Mouse (Mus musculus) MEL-GATA-1-ER (cell line): ENCODE data around the gene Spc24.
"Not testable (repeated sequence)": the region's sequence is repeated elsewhere in the genome, so short reads cannot be mapped to it uniquely, and the experiment has no call there.

Experiments
- DNase-seq: peaks from one replicate; pipeline ENCODE4 v3.0.0-alpha.2; 2012; ENCODE audit warnings: low read depth; ENCODE audit errors: extremely low read depth

The Spc24 gene

GRCm38 (mm10) chr9:21784517-21785307 is 24.6 kb upstream of the Spc24 start:
- no peak for DNase-seq

GRCm38 (mm10) chr9:21781657-21782468 is 21.8 kb upstream of the Spc24 start:
- DNase-seq: no peak

GRCm38 (mm10) chr9:21777726-21778125 is 17.6 kb upstream of the Spc24 start:
- DNase-seq: no peak

GRCm38 (mm10) chr9:21774353-21774752 is 14.2 kb upstream of the Spc24 start:
- no peak for DNase-seq

GRCm38 (mm10) chr9:21773396-21773795 is 13.3 kb upstream of the Spc24 start:
- DNase-seq: not testable (repeated sequence)

GRCm38 (mm10) chr9:21769558-21770183 is 9.6 kb upstream of the Spc24 start:
- DNase-seq: no peak

- no peak for DNase-seq
Observed at GRCm38 (mm10) chr9:21768511-21769411, 8.7 kb upstream of the Spc24 start.

GRCm38 (mm10) chr9:21767896-21768295 is 7.8 kb upstream of the Spc24 start:
- no peak for DNase-seq

GRCm38 (mm10) chr9:21764084-21764999 is 4.2 kb upstream of the Spc24 start:
- DNase-seq: no peak

GRCm38 (mm10) chr9:21762135-21762534 is 2.0 kb upstream of the Spc24 start:
- DNase-seq: no peak

- DNase-seq: peak; percentile 25
Observed at GRCm38 (mm10) chr9:21759718-21760117, 385 bp downstream of the Spc24 start.

GRCm38 (mm10) chr9:21758576-21759529 is 1.2 kb downstream of the Spc24 start:
- DNase-seq: no peak

- no peak for DNase-seq
Observed at GRCm38 (mm10) chr9:21754516-21755321, 5.4 kb downstream of the Spc24 start.

- DNase-seq: no peak
Observed at GRCm38 (mm10) chr9:21754003-21754402, 6.1 kb downstream of the Spc24 start.

GRCm38 (mm10) chr9:21752252-21752792 is 7.8 kb downstream of the Spc24 start:
- no peak for DNase-seq

GRCm38 (mm10) chr9:21751347-21751746 is 8.8 kb downstream of the Spc24 start:
- no peak for DNase-seq

- no peak for DNase-seq
Observed at GRCm38 (mm10) chr9:21750370-21750769, 9.7 kb downstream of the Spc24 start.
